Mouse (Mus musculus) embryonic facial prominence, embryonic 10.5 days (tissue): ENCODE measurements around the gene Zswim1. TPM values are rescaled to one million over a fixed set of nuclear protein-coding genes. Genes with fewer than 3 reads are reported as not detected.
A peak's percentile ranks its signal among the peaks of the same experiment; 100 is the strongest.
"Not testable (repeated sequence)": the region's sequence is repeated elsewhere in the genome, so short reads cannot be mapped to it uniquely, and the experiment has no call there.

Experiments
- DNase-seq: peaks from one replicate; pipeline ENCODE4 v3.0.0-alpha.2; 2017; ENCODE audit warnings: low spot score
- H3K27ac ChIP-seq: fragments of 300-500 bp; sonication (generic); replicated peaks from 2 replicates; pipeline ENCODE4 v1.5.1; 2016; ENCODE audit warnings: mild to moderate bottlenecking
- H3K27me3 ChIP-seq: fragments of 300-500 bp; sonication (generic); replicated peaks from 2 replicates; pipeline ENCODE4 v1.6.1; 2016; ENCODE audit warnings: low read depth, mild to moderate bottlenecking; ENCODE audit not compliant: poor library complexity, severe bottlenecking
- H3K36me3 ChIP-seq: fragments of 300-500 bp; sonication (generic); replicated peaks from 2 replicates; pipeline ENCODE4 v1.6.1; 2016; ENCODE audit warnings: mild to moderate bottlenecking, moderate library complexity
- H3K4me1 ChIP-seq: fragments of 300-500 bp; sonication (generic); 2 replicates; pipeline ENCODE4 v1.6.1; 2016
- H3K4me3 ChIP-seq: fragments of 300-500 bp; sonication (generic); 2 replicates; pipeline ENCODE4 v1.5.1; 2016; ENCODE audit warnings: mild to moderate bottlenecking, moderate library complexity
- H3K9me3 ChIP-seq: fragments of 300-500 bp; sonication (generic); 2 replicates; pipeline ENCODE4 v1.6.1; 2016; ENCODE audit warnings: mild to moderate bottlenecking
- WGBS: fragments of 180-500 bp; shearing (Covaris S2); methylation state at CpG from one replicate; pipeline ENCODE4 v1.1.7; 2016; 5-methylcytosine and 5-hydroxymethylcytosine counted together
- polyA plus RNA-seq: library from polyadenylated mRNA; unstranded; fragments of >200 nt; fragmentation: Nextera tagmentation; extraction: Ambion mirVana; gene quantifications from 2 replicates; pipeline ENCODE4 v1.2.1, GENCODE M21; 2016

Gene Zswim1
- polyA plus RNA-seq, 1 experiment from 2014 or later = 24.2 TPM

GRCm38 (mm10) chr2:164834531-164834930, 12.0 kb downstream of the Zswim1 start:
- Histone ChIP-seq H3K4me1 (peaks cover 28% of the 10 kb centered on the region), H3K36me3 (peaks cover 42% of the 10 kb centered on the region), H3K27ac (peak overlapping the region; percentile 92; the same call in 1 of the 2 replicates), H3K4me3 (peak overlapping the region; percentile 71), H3K9me3 (no peaks in the 10 kb centered on the region), H3K27me3 (no peaks in the 10 kb centered on the region)
- 44% methylated on average over 8 of the region's 8 CpGs for WGBS
- no peak for DNase-seq

GRCm38 (mm10) chr2:164835164-164835563, 12.7 kb downstream of the Zswim1 start:
- WGBS = 92% methylated on average over 4 of the region's 4 CpGs
- no peaks in the 10 kb centered on the region for H3K9me3 ChIP-seq
- H3K27me3 ChIP-seq = no peaks in the 10 kb centered on the region
- no peak overlapping the region for H3K27ac ChIP-seq
- peaks cover 28% of the 10 kb centered on the region for H3K4me1 ChIP-seq
- DNase-seq = no peak
- H3K36me3 ChIP-seq = peaks cover 49% of the 10 kb centered on the region
- H3K4me3 ChIP-seq = peak overlapping the region; percentile 71

- peaks cover 41% of the 10 kb centered on the region for H3K36me3 ChIP-seq
Measured at GRCm38 (mm10) chr2:164845782-164846181, 23.3 kb downstream of the Zswim1 start.

GRCm38 (mm10) chr2:164850061-164850460, 27.6 kb downstream of the Zswim1 start:
- Histone ChIP-seq H3K27ac (no peak overlapping the region), H3K4me3 (no peak overlapping the region), H3K4me1 (peaks cover 5% of the 10 kb centered on the region), H3K9me3 (no peaks in the 10 kb centered on the region), H3K36me3 (peaks cover 44% of the 10 kb centered on the region), H3K27me3 (peaks cover 14% of the 10 kb centered on the region)
- WGBS = 88% methylated on average over 8 of the region's 8 CpGs
- no peak for DNase-seq

More at GRCm38 (mm10) chr2:164845782-164846181, 23.3 kb downstream of the Zswim1 start:
- no peak for DNase-seq
- H3K4me3 ChIP-seq = no peak overlapping the region
- H3K27me3 ChIP-seq = no peaks in the 10 kb centered on the region
- H3K9me3 ChIP-seq = no peaks in the 10 kb centered on the region
- no peaks in the 10 kb centered on the region for H3K4me1 ChIP-seq
- H3K27ac ChIP-seq = no peak overlapping the region
- 53% methylated on average over 3 of the region's 3 CpGs for WGBS

- not testable (repeated sequence) for H3K9me3 ChIP-seq, DNase-seq, H3K27ac ChIP-seq
- peak overlapping the region; percentile 66; the same call in 1 of the 2 replicates for H3K4me3 ChIP-seq
- peaks cover 21% of the 10 kb centered on the region for H3K36me3 ChIP-seq
- H3K27me3 ChIP-seq = peaks cover 64% of the 10 kb centered on the region
- peaks cover 54% of the 10 kb centered on the region for H3K4me1 ChIP-seq
- 80% methylated on average over 5 of the region's 5 CpGs for WGBS
Measured at GRCm38 (mm10) chr2:164855572-164855971, 33.1 kb downstream of the Zswim1 start.

GRCm38 (mm10) chr2:164856309-164857100, 34.0 kb downstream of the Zswim1 start:
- Histone ChIP-seq H3K27ac (peak overlapping the region; percentile 80), H3K36me3 (peaks cover 12% of the 10 kb centered on the region), H3K9me3 (no peaks in the 10 kb centered on the region), H3K4me3 (peak overlapping the region; percentile 66), H3K27me3 (peaks cover 71% of the 10 kb centered on the region), H3K4me1 (peaks cover 55% of the 10 kb centered on the region)
- DNase-seq = peak; percentile 59
- 1% methylated on average over 42 of the region's 42 CpGs for WGBS

- peak; percentile 85 for DNase-seq
- WGBS = under 1% methylated on average over 47 of the region's 47 CpGs
- peak within 1 kb of the TSS; percentile 66 for H3K4me3 ChIP-seq
- H3K27me3 ChIP-seq = peaks cover 71% of the 10 kb centered on the region
- H3K36me3 ChIP-seq = peaks cover 5% of the 10 kb centered on the region
- peaks cover 62% of the 10 kb centered on the region for H3K4me1 ChIP-seq
- no peaks in the 10 kb centered on the region for H3K9me3 ChIP-seq
- H3K27ac ChIP-seq = peak within 1 kb of the TSS; percentile 80
Measured at GRCm38 (mm10) chr2:164857101-164857821, 34.8 kb downstream of the Zswim1 start, which contains the start of gene Pltp. Pltp (minus strand) TSS chr2:164857711.

GRCm38 (mm10) chr2:164857842-164858553, 35.5 kb downstream of the Zswim1 start:
- Histone ChIP-seq H3K9me3 (no peaks in the 10 kb centered on the region), H3K36me3 (no peaks in the 10 kb centered on the region), H3K4me1 (peaks cover 68% of the 10 kb centered on the region), H3K27me3 (peaks cover 71% of the 10 kb centered on the region), H3K27ac (peak overlapping the region; percentile 80; the same call in 1 of the 2 replicates), H3K4me3 (peak overlapping the region; percentile 66)
- 2% methylated on average over 19 of the region's 19 CpGs for WGBS
- DNase-seq = no peak

GRCm38 (mm10) chr2:164859155-164859554, 36.7 kb downstream of the Zswim1 start:
- Histone ChIP-seq H3K4me1 (peaks cover 68% of the 10 kb centered on the region), H3K27ac (no peak overlapping the region), H3K4me3 (no peak overlapping the region), H3K9me3 (no peaks in the 10 kb centered on the region), H3K36me3 (no peaks in the 10 kb centered on the region), H3K27me3 (peaks cover 66% of the 10 kb centered on the region)
- DNase-seq = no peak
- 48% methylated on average over 2 of the region's 2 CpGs for WGBS

- 58% methylated on average over 9 of the region's 9 CpGs for WGBS
- no peak overlapping the region; the same call in 1 of the 2 replicates for H3K27ac ChIP-seq
- H3K4me1 ChIP-seq = peaks cover 65% of the 10 kb centered on the region
Measured at GRCm38 (mm10) chr2:164859640-164860432, 37.4 kb downstream of the Zswim1 start.

GRCm38 (mm10) chr2:164861094-164861493, 38.6 kb downstream of the Zswim1 start:
- 77% methylated on average over 4 of the region's 4 CpGs for WGBS
- peaks cover 52% of the 10 kb centered on the region for H3K4me1 ChIP-seq
- no peak overlapping the region for H3K27ac ChIP-seq
- peaks cover 47% of the 10 kb centered on the region for H3K27me3 ChIP-seq
- DNase-seq = no peak
- H3K36me3 ChIP-seq = no peaks in the 10 kb centered on the region
- H3K9me3 ChIP-seq = no peaks in the 10 kb centered on the region
- no peak overlapping the region for H3K4me3 ChIP-seq

More at GRCm38 (mm10) chr2:164859640-164860432, 37.4 kb downstream of the Zswim1 start:
- Histone ChIP-seq H3K36me3 (no peaks in the 10 kb centered on the region), H3K27me3 (peaks cover 60% of the 10 kb centered on the region), H3K9me3 (no peaks in the 10 kb centered on the region), H3K4me3 (no peak overlapping the region)
- DNase-seq = no peak
